Mouse (Mus musculus) forebrain, embryonic 15.5 days (tissue): Measurements from ENCODE around the gene Cd164l2. TPM values are rescaled to one million over a fixed set of nuclear protein-coding genes. Genes with fewer than 3 reads are reported as not detected.
A peak's percentile ranks its signal among the peaks of the same experiment; 100 is the strongest.

Experiments
- ATAC-seq: fragments of 200-750 bp; cut with Nextera tagmentation; replicated peaks from 2 replicates; pipeline ENCODE4 v1.8.0; 2017; ENCODE audit warnings: mild to moderate bottlenecking, moderate TSS enrichment, moderate library complexity
- H3K27ac ChIP-seq: fragments of 300-500 bp; sonication (generic); replicated peaks from 2 replicates; pipeline ENCODE4 v1.5.1; 2015; ENCODE audit warnings: mild to moderate bottlenecking, inconsistent platforms
- H3K27me3 ChIP-seq: fragments of 300-500 bp; sonication (generic); 2 replicates; pipeline ENCODE4 v1.6.1; 2015; ENCODE audit warnings: inconsistent platforms
- H3K36me3 ChIP-seq: fragments of 300-500 bp; sonication (generic); 2 replicates; pipeline ENCODE4 v1.6.1; 2015; ENCODE audit warnings: mild to moderate bottlenecking, inconsistent platforms
- H3K4me1 ChIP-seq: fragments of 300-500 bp; sonication (generic); 2 replicates; pipeline ENCODE4 v1.6.1; 2015; ENCODE audit warnings: inconsistent platforms
- H3K4me2 ChIP-seq: fragments of 300-500 bp; sonication (generic); replicated peaks from 2 replicates; pipeline ENCODE4 v1.6.1; 2015; ENCODE audit warnings: mild to moderate bottlenecking, inconsistent platforms
- H3K4me3 ChIP-seq: fragments of 300-500 bp; sonication (generic); 2 replicates; pipeline ENCODE4 v1.5.1; 2015; ENCODE audit warnings: mild to moderate bottlenecking, inconsistent platforms
- H3K9ac ChIP-seq: fragments of 300-500 bp; sonication (generic); replicated peaks from 2 replicates; pipeline ENCODE4 v1.6.1; 2015; ENCODE audit warnings: mild to moderate bottlenecking, inconsistent platforms
- H3K9me3 ChIP-seq: fragments of 300-500 bp; sonication (generic); 2 replicates; pipeline ENCODE4 v1.6.1; 2016; ENCODE audit warnings: inconsistent platforms
- WGBS: fragments of 180-500 bp; shearing (Covaris S2); methylation state at CpG from one replicate; pipeline ENCODE4 v1.1.7; 2015; ENCODE audit warnings: mixed read lengths; 5-methylcytosine and 5-hydroxymethylcytosine counted together
- polyA plus RNA-seq: library from polyadenylated mRNA; unstranded; fragments of >200 nt; fragmentation: Nextera tagmentation; extraction: Ambion mirVana; gene quantifications from 2 replicates; pipeline ENCODE4 v1.2.1, GENCODE M21; 2015

The Cd164l2 gene
- 0.38 and 0.87 TPM in 2 replicates for polyA plus RNA-seq

- no peaks in the 10 kb centered on the region for H3K9me3 ChIP-seq
- H3K36me3 ChIP-seq: no peaks in the 10 kb centered on the region
- peak within 1 kb of the TSS; percentile 99 for H3K4me2 ChIP-seq
- H3K4me1 ChIP-seq: peaks cover 17% of the 10 kb centered on the region
- H3K27ac ChIP-seq: no peak within 1 kb of the TSS
- WGBS: 1% methylated on average over 52 of the region's 52 CpGs
- H3K27me3 ChIP-seq: peaks cover 20% of the 10 kb centered on the region; the same call in 1 of the 2 replicates
- peak within 1 kb of the TSS; percentile 51 for H3K4me3 ChIP-seq
- peak within 1 kb of the TSS; percentile 62 for H3K9ac ChIP-seq
- ATAC-seq: peak; percentile 71
Observed at GRCm38 (mm10) chr4:133211751-133212561, at the start of gene Cd164l2, which contains the start of gene Gpr3. Gene Cd164l2, plus strand, starts transcription at chr4:133212131. Gene Gpr3, minus strand, starts transcription at chr4:133212536.

GRCm38 (mm10) chr4:133162196-133162595 is 49.7 kb upstream of the Cd164l2 start:
- Histone ChIP-seq H3K9ac (no peak overlapping the region), H3K9me3 (no peaks in the 10 kb centered on the region), H3K27me3 (no peaks in the 10 kb centered on the region), H3K27ac (no peak overlapping the region), H3K4me2 (no peak overlapping the region), H3K36me3 (no peaks in the 10 kb centered on the region), H3K4me3 (no peak overlapping the region), H3K4me1 (peaks cover 22% of the 10 kb centered on the region)
- WGBS: 59% methylated on average over 6 of the region's 6 CpGs
- ATAC-seq: no peak

GRCm38 (mm10) chr4:133166773-133167172 is 45.2 kb upstream of the Cd164l2 start:
- Histone ChIP-seq H3K9me3 (no peaks in the 10 kb centered on the region), H3K4me3 (no peak overlapping the region), H3K4me2 (no peak overlapping the region), H3K27me3 (no peaks in the 10 kb centered on the region), H3K9ac (no peak overlapping the region), H3K4me1 (peaks cover 12% of the 10 kb centered on the region), H3K27ac (no peak overlapping the region), H3K36me3 (no peaks in the 10 kb centered on the region)
- no peak for ATAC-seq
- WGBS: 96% methylated on average over 9 of the region's 9 CpGs

- H3K27me3 ChIP-seq: no peaks in the 10 kb centered on the region
- no peaks in the 10 kb centered on the region for H3K36me3 ChIP-seq
- H3K27ac ChIP-seq: no peak overlapping the region
- H3K4me2 ChIP-seq: no peak overlapping the region
- no peak for ATAC-seq
- H3K4me1 ChIP-seq: peaks cover 12% of the 10 kb centered on the region
- 92% methylated on average over 10 of the region's 10 CpGs for WGBS
- no peaks in the 10 kb centered on the region for H3K9me3 ChIP-seq
- no peak overlapping the region for H3K9ac ChIP-seq
- no peak overlapping the region for H3K4me3 ChIP-seq
Observed at GRCm38 (mm10) chr4:133169237-133170055, 42.5 kb upstream of the Cd164l2 start.

GRCm38 (mm10) chr4:133170056-133170524 is 41.8 kb upstream of the Cd164l2 start:
- WGBS: 82% methylated on average over 3 of the region's 3 CpGs
- Histone ChIP-seq H3K27me3 (no peaks in the 10 kb centered on the region), H3K27ac (no peak overlapping the region), H3K9ac (no peak overlapping the region), H3K4me3 (no peak overlapping the region), H3K9me3 (no peaks in the 10 kb centered on the region), H3K4me1 (peaks cover 12% of the 10 kb centered on the region), H3K4me2 (no peak overlapping the region), H3K36me3 (no peaks in the 10 kb centered on the region)
- no peak for ATAC-seq

GRCm38 (mm10) chr4:133170616-133171015 is 41.3 kb upstream of the Cd164l2 start:
- H3K4me2 ChIP-seq: no peak overlapping the region

GRCm38 (mm10) chr4:133172451-133172850 is 39.5 kb upstream of the Cd164l2 start:
- 87% methylated on average over 4 of the region's 4 CpGs for WGBS
- no peak overlapping the region for H3K4me2 ChIP-seq
- H3K36me3 ChIP-seq: no peaks in the 10 kb centered on the region
- no peak overlapping the region for H3K27ac ChIP-seq
- no peak overlapping the region for H3K9ac ChIP-seq
- ATAC-seq: no peak
- H3K27me3 ChIP-seq: no peaks in the 10 kb centered on the region
- H3K4me3 ChIP-seq: no peak overlapping the region
- H3K9me3 ChIP-seq: no peaks in the 10 kb centered on the region
- H3K4me1 ChIP-seq: peaks cover 36% of the 10 kb centered on the region

More at GRCm38 (mm10) chr4:133170616-133171015, 41.3 kb upstream of the Cd164l2 start:
- Histone ChIP-seq H3K4me1 (peaks cover 17% of the 10 kb centered on the region), H3K27me3 (no peaks in the 10 kb centered on the region), H3K27ac (0 out of 2 replicates have a peak overlapping the region, but pooled peaks have one; percentile 10), H3K4me3 (no peak overlapping the region), H3K36me3 (no peaks in the 10 kb centered on the region), H3K9ac (no peak overlapping the region), H3K9me3 (no peaks in the 10 kb centered on the region)
- no peak for ATAC-seq

- H3K27ac ChIP-seq: no peak overlapping the region
- ATAC-seq: no peak
- no peak overlapping the region for H3K4me3 ChIP-seq
- H3K4me1 ChIP-seq: peaks cover 39% of the 10 kb centered on the region
- no peaks in the 10 kb centered on the region for H3K9me3 ChIP-seq
- H3K9ac ChIP-seq: no peak overlapping the region
- no peak overlapping the region for H3K4me2 ChIP-seq
- 88% methylated on average over 4 of the region's 4 CpGs for WGBS
- H3K36me3 ChIP-seq: no peaks in the 10 kb centered on the region; the same call in 1 of the 2 replicates
- no peaks in the 10 kb centered on the region for H3K27me3 ChIP-seq
Observed at GRCm38 (mm10) chr4:133174361-133174760, 37.6 kb upstream of the Cd164l2 start.

GRCm38 (mm10) chr4:133175274-133175673 is 36.7 kb upstream of the Cd164l2 start:
- Histone ChIP-seq H3K36me3 (no peaks in the 10 kb centered on the region; the same call in 1 of the 2 replicates), H3K4me3 (no peak overlapping the region), H3K9ac (no peak overlapping the region), H3K9me3 (no peaks in the 10 kb centered on the region), H3K27ac (peak overlapping the region; percentile 77; the same call in 1 of the 2 replicates), H3K4me2 (no peak overlapping the region), H3K4me1 (peaks cover 36% of the 10 kb centered on the region), H3K27me3 (no peaks in the 10 kb centered on the region)
- ATAC-seq: no peak
- 75% methylated on average over 7 of the region's 7 CpGs for WGBS

- H3K9me3 ChIP-seq: no peaks in the 10 kb centered on the region
- WGBS: 47% methylated on average over 14 of the region's 14 CpGs
- H3K4me2 ChIP-seq: 0 out of 2 replicates have a peak overlapping the region, but pooled peaks have one; percentile 1
- H3K9ac ChIP-seq: 0 out of 2 replicates have a peak overlapping the region, but pooled peaks have one; percentile 5
- H3K27me3 ChIP-seq: no peaks in the 10 kb centered on the region
- peaks cover 27% of the 10 kb centered on the region for H3K4me1 ChIP-seq
- no peaks in the 10 kb centered on the region; the same call in 1 of the 2 replicates for H3K36me3 ChIP-seq
- no peak overlapping the region for H3K4me3 ChIP-seq
- peak overlapping the region; percentile 77 for H3K27ac ChIP-seq
- 0 out of 2 replicates have a peak, but pooled peaks have one; percentile 26 for ATAC-seq
Observed at GRCm38 (mm10) chr4:133175998-133176760, 35.8 kb upstream of the Cd164l2 start.

- no peak overlapping the region for H3K4me3 ChIP-seq
- peak; percentile 71; the same call in 1 of the 2 replicates for ATAC-seq
- H3K4me2 ChIP-seq: 0 out of 2 replicates have a peak overlapping the region, but pooled peaks have one; percentile 1
- H3K9me3 ChIP-seq: no peaks in the 10 kb centered on the region
- H3K4me1 ChIP-seq: peaks cover 27% of the 10 kb centered on the region
- 0 out of 2 replicates have a peak overlapping the region, but pooled peaks have one; percentile 5 for H3K9ac ChIP-seq
- no peaks in the 10 kb centered on the region; the same call in 1 of the 2 replicates for H3K36me3 ChIP-seq
- H3K27me3 ChIP-seq: no peaks in the 10 kb centered on the region
- peak overlapping the region; percentile 77 for H3K27ac ChIP-seq
- WGBS: 50% methylated on average over 18 of the region's 18 CpGs
Observed at GRCm38 (mm10) chr4:133176761-133177403, 35.0 kb upstream of the Cd164l2 start.
